Mouse (Mus musculus) neural tube, embryonic 12.5 days (tissue): ENCODE results near the gene Cdc37. TPM values are rescaled to one million over a fixed set of nuclear protein-coding genes. Genes with fewer than 3 reads are reported as not detected.

ENCODE experiments used
- ATAC-seq: fragments of 200-750 bp; cut with Nextera tagmentation; 2 replicates; pipeline ENCODE4 v1.8.0; 2017; ENCODE audit warnings: low read depth, mild to moderate bottlenecking, moderate TSS enrichment, moderate library complexity; ENCODE audit not compliant: low FRiP score
- H3K27ac ChIP-seq: fragments of 300-500 bp; sonication (generic); 2 replicates; pipeline ENCODE4 v1.5.1; 2016
- H3K27me3 ChIP-seq: fragments of 300-500 bp; sonication (generic); replicated peaks from 2 replicates; pipeline ENCODE4 v1.6.1; 2016; ENCODE audit warnings: mild to moderate bottlenecking
- H3K36me3 ChIP-seq: fragments of 300-500 bp; sonication (generic); 2 replicates; pipeline ENCODE4 v1.6.1; 2016; ENCODE audit warnings: mild to moderate bottlenecking
- H3K4me1 ChIP-seq: fragments of 300-500 bp; sonication (generic); 2 replicates; pipeline ENCODE4 v1.6.1; 2016
- H3K4me2 ChIP-seq: fragments of 300-500 bp; sonication (generic); replicated peaks from 2 replicates; pipeline ENCODE4 v1.6.1; 2016; ENCODE audit warnings: mild to moderate bottlenecking
- H3K4me3 ChIP-seq: fragments of 300-500 bp; sonication (generic); 2 replicates; pipeline ENCODE4 v1.5.1; 2016
- H3K9ac ChIP-seq: fragments of 300-500 bp; sonication (generic); 2 replicates; pipeline ENCODE4 v1.6.1; 2016; ENCODE audit warnings: mild to moderate bottlenecking
- H3K9me3 ChIP-seq: fragments of 300-500 bp; sonication (generic); 2 replicates; pipeline ENCODE4 v1.6.1; 2016; ENCODE audit warnings: mild to moderate bottlenecking
- WGBS: fragments of 180-500 bp; shearing (Covaris S2); methylation state at CpG from one replicate; pipeline ENCODE4 v1.1.7; 2016; 5-methylcytosine and 5-hydroxymethylcytosine counted together
- polyA plus RNA-seq: library from polyadenylated mRNA; unstranded; fragments of >200 nt; fragmentation: Nextera tagmentation; extraction: Ambion mirVana; gene quantifications from 2 replicates; pipeline ENCODE4 v1.2.1, GENCODE M21; 2016

Cdc37 gene
- polyA plus RNA-seq, 1 experiment from 2014 or later, result 293 TPM

- Histone ChIP-seq H3K36me3 (peaks cover 8% of the 10 kb centered on the region), H3K27me3 (no peaks in the 10 kb centered on the region), H3K4me2 (peak within 1 kb of the TSS; percentile 73), H3K27ac (no peak within 1 kb of the TSS), H3K4me3 (peak within 1 kb of the TSS; percentile 49), H3K4me1 (peaks cover 4% of the 10 kb centered on the region), H3K9me3 (no peaks in the 10 kb centered on the region), H3K9ac (peak within 1 kb of the TSS; percentile 57)
- 6% methylated on average over 37 of the region's 37 CpGs for WGBS
- peak; percentile 96 for ATAC-seq
These were observed 18.5 kb downstream of the Cdc37 start, which contains the start of gene Tyk2 for GRCm38 (mm10) chr9:21131059-21131956. Gene Tyk2 (minus strand): TSS chr9:21131243.

GRCm38 (mm10) chr9:21126259-21126627 is 23.5 kb downstream of the Cdc37 start:
- no peak for ATAC-seq
- H3K4me2 ChIP-seq, result no peak overlapping the region
- H3K27me3 ChIP-seq, result no peaks in the 10 kb centered on the region
- H3K4me3 ChIP-seq, result no peak overlapping the region
- H3K27ac ChIP-seq, result no peak overlapping the region
- H3K9ac ChIP-seq, result no peak overlapping the region
- H3K36me3 ChIP-seq, result peaks cover 36% of the 10 kb centered on the region
- H3K9me3 ChIP-seq, result no peaks in the 10 kb centered on the region
- peaks cover 4% of the 10 kb centered on the region for H3K4me1 ChIP-seq
- 89% methylated on average over 2 of the region's 2 CpGs for WGBS

- no peak for ATAC-seq
- H3K9me3 ChIP-seq, result no peaks in the 10 kb centered on the region
- H3K4me3 ChIP-seq, result no peak overlapping the region
- peaks cover 36% of the 10 kb centered on the region for H3K36me3 ChIP-seq
- no peaks in the 10 kb centered on the region for H3K27me3 ChIP-seq
- no peak overlapping the region for H3K9ac ChIP-seq
- H3K27ac ChIP-seq, result no peak overlapping the region
- peaks cover 4% of the 10 kb centered on the region for H3K4me1 ChIP-seq
- WGBS, result 91% methylated on average over 9 of the region's 9 CpGs
- no peak overlapping the region for H3K4me2 ChIP-seq
These were observed 24.1 kb downstream of the Cdc37 start for GRCm38 (mm10) chr9:21125502-21126258.

- H3K9ac ChIP-seq, result no peak overlapping the region
- H3K4me1 ChIP-seq, result no peaks in the 10 kb centered on the region; the same call in 1 of the 2 replicates
- peaks cover 44% of the 10 kb centered on the region for H3K36me3 ChIP-seq
- ATAC-seq, result no peak
- H3K9me3 ChIP-seq, result no peaks in the 10 kb centered on the region
- 86% methylated on average over 5 of the region's 5 CpGs for WGBS
- H3K27me3 ChIP-seq, result no peaks in the 10 kb centered on the region
- no peak overlapping the region for H3K27ac ChIP-seq
- H3K4me3 ChIP-seq, result no peak overlapping the region
- H3K4me2 ChIP-seq, result no peak overlapping the region
These were observed 24.9 kb downstream of the Cdc37 start for GRCm38 (mm10) chr9:21124837-21125236.

- H3K9ac ChIP-seq, result 0 out of 2 replicates have a peak overlapping the region, but pooled peaks have one; percentile 17
- peaks cover 37% of the 10 kb centered on the region for H3K36me3 ChIP-seq
- no peaks in the 10 kb centered on the region for H3K4me1 ChIP-seq
- H3K4me2 ChIP-seq, result no peak overlapping the region
- no peak for ATAC-seq
- no peak overlapping the region for H3K27ac ChIP-seq
- no peaks in the 10 kb centered on the region for H3K9me3 ChIP-seq
- H3K27me3 ChIP-seq, result no peaks in the 10 kb centered on the region
- H3K4me3 ChIP-seq, result no peak overlapping the region
- WGBS, result 88% methylated on average over 16 of the region's 16 CpGs
These were observed 28.3 kb downstream of the Cdc37 start for GRCm38 (mm10) chr9:21121483-21121882.

- Histone ChIP-seq H3K9me3 (no peaks in the 10 kb centered on the region), H3K36me3 (peaks cover 16% of the 10 kb centered on the region), H3K27me3 (no peaks in the 10 kb centered on the region), H3K27ac (no peak overlapping the region), H3K4me2 (no peak overlapping the region), H3K4me3 (no peak overlapping the region), H3K4me1 (no peaks in the 10 kb centered on the region), H3K9ac (no peak overlapping the region)
- no peak for ATAC-seq
- WGBS, result 77% methylated on average over 6 of the region's 6 CpGs
These were observed 32.7 kb downstream of the Cdc37 start for GRCm38 (mm10) chr9:21117073-21117472.

- Histone ChIP-seq H3K4me1 (no peaks in the 10 kb centered on the region), H3K27me3 (no peaks in the 10 kb centered on the region), H3K27ac (no peak overlapping the region), H3K36me3 (peaks cover 3% of the 10 kb centered on the region), H3K4me3 (no peak overlapping the region), H3K4me2 (no peak overlapping the region), H3K9ac (no peak overlapping the region), H3K9me3 (no peaks in the 10 kb centered on the region)
- no peak for ATAC-seq
- WGBS, result 89% methylated on average over 8 of the region's 8 CpGs
These were observed 34.7 kb downstream of the Cdc37 start for GRCm38 (mm10) chr9:21115105-21115504.

- 94% methylated on average over 7 of the region's 7 CpGs for WGBS
These were observed 35.6 kb downstream of the Cdc37 start for GRCm38 (mm10) chr9:21114190-21114589.

GRCm38 (mm10) chr9:21113751-21114150 is 36.0 kb downstream of the Cdc37 start:
- no peak for ATAC-seq
- Histone ChIP-seq H3K4me3 (no peak overlapping the region), H3K27me3 (no peaks in the 10 kb centered on the region), H3K27ac (no peak overlapping the region), H3K36me3 (no peaks in the 10 kb centered on the region; the same call in 1 of the 2 replicates), H3K4me1 (no peaks in the 10 kb centered on the region), H3K9ac (no peak overlapping the region), H3K4me2 (no peak overlapping the region), H3K9me3 (no peaks in the 10 kb centered on the region)
- 92% methylated on average over 6 of the region's 6 CpGs for WGBS

More at GRCm38 (mm10) chr9:21114190-21114589, 35.6 kb downstream of the Cdc37 start:
- Histone ChIP-seq H3K27ac (no peak overlapping the region), H3K36me3 (no peaks in the 10 kb centered on the region; the same call in 1 of the 2 replicates), H3K4me2 (no peak overlapping the region), H3K27me3 (no peaks in the 10 kb centered on the region), H3K9ac (no peak overlapping the region), H3K4me1 (no peaks in the 10 kb centered on the region), H3K9me3 (no peaks in the 10 kb centered on the region), H3K4me3 (no peak overlapping the region)
- no peak for ATAC-seq

- no peak overlapping the region for H3K9ac ChIP-seq
- no peaks in the 10 kb centered on the region for H3K9me3 ChIP-seq
- no peak overlapping the region for H3K4me3 ChIP-seq
- no peaks in the 10 kb centered on the region for H3K4me1 ChIP-seq
- 0 out of 2 replicates have a peak, but pooled peaks cover 4% of the 10 kb centered on the region for H3K36me3 ChIP-seq
- WGBS, result 45% methylated on average over 23 of the region's 23 CpGs
- H3K27ac ChIP-seq, result no peak overlapping the region
- no peak overlapping the region for H3K4me2 ChIP-seq
- H3K27me3 ChIP-seq, result no peaks in the 10 kb centered on the region
- no peak for ATAC-seq
These were observed 42.1 kb downstream of the Cdc37 start for GRCm38 (mm10) chr9:21107607-21108237.

GRCm38 (mm10) chr9:21105760-21106564 is 43.8 kb downstream of the Cdc37 start:
- no peaks in the 10 kb centered on the region for H3K4me1 ChIP-seq
- 80% methylated on average over 5 of the region's 5 CpGs for WGBS
- no peak overlapping the region for H3K4me2 ChIP-seq
- H3K4me3 ChIP-seq, result no peak overlapping the region
- no peaks in the 10 kb centered on the region for H3K27me3 ChIP-seq
- no peak for ATAC-seq
- H3K36me3 ChIP-seq, result 0 out of 2 replicates have a peak, but pooled peaks cover 4% of the 10 kb centered on the region
- H3K9me3 ChIP-seq, result no peaks in the 10 kb centered on the region
- no peak overlapping the region for H3K9ac ChIP-seq
- no peak overlapping the region for H3K27ac ChIP-seq
